Mouse (Mus musculus): ENCODE data around the gene Ndufc1. TPM values are rescaled to one million over a fixed set of nuclear protein-coding genes. Genes with fewer than 3 reads are reported as not detected.
A peak's percentile ranks its signal among the peaks of the same experiment; 100 is the strongest.
"Not testable (repeated sequence)": the region's sequence is repeated elsewhere in the genome, so short reads cannot be mapped to it uniquely, and the experiment has no call there.

The Ndufc1 gene
- 1,322 and 1,484 TPM in 2 replicates for polyA plus RNA-seq (2015; fragmentation: Nextera tagmentation; extraction: Ambion mirVana)

- peak; percentile 88 for ATAC-seq (ENCODE audit: extremely low read depth, insufficient number of reproducible peaks, low FRiP score, low TSS enrichment)
- Histone ChIP-seq H3K9me3 (no peaks in the 10 kb centered on the region), H3K9ac (peak within 1 kb of the TSS; percentile 98), H3K4me3 (peak within 1 kb of the TSS; percentile 94), H3K27ac (replicated peaks) (peak within 1 kb of the TSS; percentile 99), H3K27me3 (replicated peaks) (no peaks in the 10 kb centered on the region), H3K4me2 (peak within 1 kb of the TSS; percentile 82), H3K4me1 (peaks cover 24% of the 10 kb centered on the region), H3K36me3 (peaks cover 31% of the 10 kb centered on the region)
- WGBS, result under 1% methylated on average over 40 of the region's 40 CpGs
These were observed at the start of gene Ndufc1 for GRCm38 (mm10) chr3:51408561-51409183. Gene Ndufc1 (minus strand): TSS chr3:51408988.

- Histone ChIP-seq H3K36me3 (peaks cover 25% of the 10 kb centered on the region), H3K27me3 (replicated peaks) (no peaks in the 10 kb centered on the region), H3K4me3 (no peak overlapping the region), H3K4me1 (peaks cover 7% of the 10 kb centered on the region; the same call in 1 of the 2 replicates), H3K4me2 (no peak overlapping the region), H3K27ac (replicated peaks) (no peak overlapping the region), H3K9ac (no peak overlapping the region), H3K9me3 (no peaks in the 10 kb centered on the region)
- WGBS, result 89% methylated on average over 3 of the region's 3 CpGs
- ATAC-seq (ENCODE audit: extremely low read depth, insufficient number of reproducible peaks, low FRiP score, low TSS enrichment), result no peak
These were observed 26.2 kb upstream of the Ndufc1 start for GRCm38 (mm10) chr3:51434871-51435595.

- H3K9me3 ChIP-seq; H3K4me1 ChIP-seq; ATAC-seq (ENCODE audit: extremely low read depth, insufficient number of reproducible peaks, low FRiP score, low TSS enrichment); H3K4me2 ChIP-seq; H3K27me3 ChIP-seq (replicated peaks); H3K9ac ChIP-seq; H3K27ac ChIP-seq (replicated peaks); H3K4me3 ChIP-seq: not testable (repeated sequence)
- WGBS, result 83% methylated on average over 5 of the region's 5 CpGs
- H3K36me3 ChIP-seq, result peaks cover 20% of the 10 kb centered on the region
These were observed 25.6 kb upstream of the Ndufc1 start for GRCm38 (mm10) chr3:51434364-51434763.

- no peaks in the 10 kb centered on the region for H3K27me3 ChIP-seq (replicated peaks)
- peaks cover 22% of the 10 kb centered on the region for H3K4me1 ChIP-seq
- H3K27ac ChIP-seq (replicated peaks), result no peak overlapping the region
- H3K9me3 ChIP-seq, result no peaks in the 10 kb centered on the region
- no peak overlapping the region for H3K4me3 ChIP-seq
- peaks cover 6% of the 10 kb centered on the region; the same call in 1 of the 2 replicates for H3K36me3 ChIP-seq
- no peak overlapping the region for H3K4me2 ChIP-seq
- ATAC-seq (ENCODE audit: extremely low read depth, insufficient number of reproducible peaks, low FRiP score, low TSS enrichment), result no peak
- H3K9ac ChIP-seq, result no peak overlapping the region
These were observed 16.6 kb upstream of the Ndufc1 start for GRCm38 (mm10) chr3:51425394-51425793.

GRCm38 (mm10) chr3:51421921-51422320 is 13.1 kb upstream of the Ndufc1 start:
- Histone ChIP-seq H3K36me3 (peaks cover 6% of the 10 kb centered on the region; the same call in 1 of the 2 replicates), H3K4me2 (no peak overlapping the region), H3K4me3 (no peak overlapping the region), H3K27ac (replicated peaks) (no peak overlapping the region), H3K9ac (no peak overlapping the region), H3K27me3 (replicated peaks) (no peaks in the 10 kb centered on the region), H3K9me3 (no peaks in the 10 kb centered on the region), H3K4me1 (peaks cover 41% of the 10 kb centered on the region)
- no peak for ATAC-seq (ENCODE audit: extremely low read depth, insufficient number of reproducible peaks, low FRiP score, low TSS enrichment)
- 74% methylated on average over 3 of the region's 3 CpGs for WGBS

GRCm38 (mm10) chr3:51417966-51418365 is 9.2 kb upstream of the Ndufc1 start:
- no peak for ATAC-seq (ENCODE audit: extremely low read depth, insufficient number of reproducible peaks, low FRiP score, low TSS enrichment)
- Histone ChIP-seq H3K36me3 (peaks cover 3% of the 10 kb centered on the region; the same call in 1 of the 2 replicates), H3K9ac (no peak overlapping the region; the same call in 1 of the 2 replicates), H3K27ac (replicated peaks) (no peak overlapping the region), H3K4me2 (peak overlapping the region; percentile 86), H3K4me3 (peak overlapping the region; percentile 99), H3K4me1 (peaks cover 45% of the 10 kb centered on the region), H3K9me3 (no peaks in the 10 kb centered on the region), H3K27me3 (replicated peaks) (no peaks in the 10 kb centered on the region)
- WGBS, result 47% methylated on average over 2 of the region's 2 CpGs

GRCm38 (mm10) chr3:51417485-51417884 is 8.7 kb upstream of the Ndufc1 start:
- Histone ChIP-seq H3K4me1 (peaks cover 41% of the 10 kb centered on the region), H3K27ac (replicated peaks) (peak overlapping the region; percentile 95; the same call in 1 of the 2 replicates), H3K4me3 (peak overlapping the region; percentile 99), H3K9ac (peak overlapping the region; percentile 99; the same call in 1 of the 2 replicates), H3K36me3 (peaks cover 3% of the 10 kb centered on the region; the same call in 1 of the 2 replicates), H3K4me2 (peak overlapping the region; percentile 86), H3K9me3 (no peaks in the 10 kb centered on the region), H3K27me3 (replicated peaks) (no peaks in the 10 kb centered on the region)
- WGBS, result 46% methylated on average over 2 of the region's 2 CpGs
- ATAC-seq (ENCODE audit: extremely low read depth, insufficient number of reproducible peaks, low FRiP score, low TSS enrichment), result no peak

GRCm38 (mm10) chr3:51417135-51417458 is 8.3 kb upstream of the Ndufc1 start:
- 11% methylated on average over 8 of the region's 8 CpGs for WGBS
- H3K4me3 ChIP-seq, result peak overlapping the region; percentile 99
- peaks cover 40% of the 10 kb centered on the region for H3K4me1 ChIP-seq
- H3K9me3 ChIP-seq, result no peaks in the 10 kb centered on the region
- peak overlapping the region; percentile 99 for H3K9ac ChIP-seq
- peak overlapping the region; percentile 95 for H3K27ac ChIP-seq (replicated peaks)
- ATAC-seq (ENCODE audit: extremely low read depth, insufficient number of reproducible peaks, low FRiP score, low TSS enrichment), result no peak
- H3K27me3 ChIP-seq (replicated peaks), result no peaks in the 10 kb centered on the region
- peaks cover 3% of the 10 kb centered on the region; the same call in 1 of the 2 replicates for H3K36me3 ChIP-seq
- peak overlapping the region; percentile 86 for H3K4me2 ChIP-seq

- Histone ChIP-seq H3K27ac (replicated peaks) (peak overlapping the region; percentile 95), H3K36me3 (no peaks in the 10 kb centered on the region; the same call in 1 of the 2 replicates), H3K9ac (peak overlapping the region; percentile 99), H3K4me2 (peak overlapping the region; percentile 86), H3K4me3 (peak overlapping the region; percentile 99), H3K4me1 (peaks cover 35% of the 10 kb centered on the region), H3K9me3 (no peaks in the 10 kb centered on the region), H3K27me3 (replicated peaks) (no peaks in the 10 kb centered on the region)
- under 1% methylated on average over 66 of the region's 68 CpGs for WGBS
- ATAC-seq (ENCODE audit: extremely low read depth, insufficient number of reproducible peaks, low FRiP score, low TSS enrichment), result peak; percentile 40; the same call in 1 of the 2 replicates
These were observed 7.8 kb upstream of the Ndufc1 start for GRCm38 (mm10) chr3:51416364-51417134.

- Histone ChIP-seq H3K27ac (replicated peaks) (peak overlapping the region; percentile 95), H3K4me1 (peaks cover 33% of the 10 kb centered on the region), H3K4me3 (peak overlapping the region; percentile 99), H3K9me3 (no peaks in the 10 kb centered on the region), H3K36me3 (no peaks in the 10 kb centered on the region; the same call in 1 of the 2 replicates), H3K27me3 (replicated peaks) (no peaks in the 10 kb centered on the region), H3K4me2 (peak overlapping the region; percentile 86), H3K9ac (peak overlapping the region; percentile 99)
- ATAC-seq (ENCODE audit: extremely low read depth, insufficient number of reproducible peaks, low FRiP score, low TSS enrichment), result peak; percentile 42; the same call in 1 of the 2 replicates
- WGBS, result under 1% methylated on average over 30 of the region's 30 CpGs
These were observed 7.2 kb upstream of the Ndufc1 start for GRCm38 (mm10) chr3:51416073-51416363.
